Mouse (Mus musculus): ENCODE measurements around the gene Scn5a. TPM values are rescaled to one million over a fixed set of nuclear protein-coding genes. Genes with fewer than 3 reads are reported as not detected.

The Scn5a gene
- polyA plus RNA-seq, 1 experiment from 2014 or later: not detected

GRCm38 (mm10) chr9:119474717-119475611 lies 103.9 kb downstream of the Scn5a start:
- H3K27ac ChIP-seq: no peak overlapping the region
- 76% methylated on average over 15 of the region's 15 CpGs for WGBS (ENCODE audit: missing documents)

GRCm38 (mm10) chr9:119473608-119474164 lies 105.1 kb downstream of the Scn5a start:
- WGBS (ENCODE audit: missing documents): 70% methylated on average over 8 of the region's 9 CpGs
- H3K27ac ChIP-seq: no peak overlapping the region
- H3K36me3 ChIP-seq (ENCODE audit: inconsistent target): no peaks in the 10 kb centered on the region
- H3K79me2 ChIP-seq (ENCODE audit: inconsistent target): no peaks in the 10 kb centered on the region
- H3K4me3 ChIP-seq (ENCODE audit: inconsistent target): no peak overlapping the region

More at GRCm38 (mm10) chr9:119474717-119475611, 103.9 kb downstream of the Scn5a start:
- Histone ChIP-seq H3K36me3 (ENCODE audit: inconsistent target) (no peaks in the 10 kb centered on the region), H3K79me2 (ENCODE audit: inconsistent target) (no peaks in the 10 kb centered on the region), H3K4me3 (ENCODE audit: inconsistent target) (no peak overlapping the region)

GRCm38 (mm10) chr9:119473011-119473410 lies 105.8 kb downstream of the Scn5a start:
- H3K4me3 ChIP-seq (ENCODE audit: inconsistent target): no peak overlapping the region
- H3K36me3 ChIP-seq (ENCODE audit: inconsistent target): no peaks in the 10 kb centered on the region
- H3K27ac ChIP-seq: no peak overlapping the region
- no peaks in the 10 kb centered on the region for H3K79me2 ChIP-seq (ENCODE audit: inconsistent target)
- WGBS (ENCODE audit: missing documents): 83% methylated on average over 1 of the region's 1 CpGs

- 98% methylated on average over 11 of the region's 11 CpGs for WGBS (ENCODE audit: missing documents)
- Histone ChIP-seq H3K36me3 (ENCODE audit: inconsistent target) (no peaks in the 10 kb centered on the region), H3K4me3 (ENCODE audit: inconsistent target) (no peak overlapping the region), H3K27ac (no peak overlapping the region), H3K79me2 (ENCODE audit: inconsistent target) (no peaks in the 10 kb centered on the region)
Observed at GRCm38 (mm10) chr9:119472412-119472918, 106.4 kb downstream of the Scn5a start.

- H3K4me3 ChIP-seq (ENCODE audit: inconsistent target): no peak overlapping the region
- H3K36me3 ChIP-seq (ENCODE audit: inconsistent target): peaks cover 8% of the 10 kb centered on the region; the same call in 1 of the 2 replicates
- H3K79me2 ChIP-seq (ENCODE audit: inconsistent target): no peaks in the 10 kb centered on the region
- 90% methylated on average over 8 of the region's 8 CpGs for WGBS (ENCODE audit: missing documents)
- H3K27ac ChIP-seq: no peak overlapping the region
Observed at GRCm38 (mm10) chr9:119469691-119470353, 109.0 kb downstream of the Scn5a start.

GRCm38 (mm10) chr9:119465595-119465994 lies 113.2 kb downstream of the Scn5a start:
- peaks cover 35% of the 10 kb centered on the region for H3K36me3 ChIP-seq (ENCODE audit: inconsistent target)
- no peak overlapping the region for H3K4me3 ChIP-seq (ENCODE audit: inconsistent target)
- no peak overlapping the region for H3K27ac ChIP-seq
- WGBS (ENCODE audit: missing documents): 76% methylated on average over 7 of the region's 7 CpGs
- H3K79me2 ChIP-seq (ENCODE audit: inconsistent target): no peaks in the 10 kb centered on the region

- 91% methylated on average over 6 of the region's 6 CpGs for WGBS (ENCODE audit: missing documents)
Observed at GRCm38 (mm10) chr9:119465056-119465455, 113.8 kb downstream of the Scn5a start.

GRCm38 (mm10) chr9:119460410-119460809 lies 118.4 kb downstream of the Scn5a start:
- Histone ChIP-seq H3K79me2 (ENCODE audit: inconsistent target) (no peaks in the 10 kb centered on the region), H3K27ac (no peak overlapping the region), H3K4me3 (ENCODE audit: inconsistent target) (no peak overlapping the region), H3K36me3 (ENCODE audit: inconsistent target) (peaks cover 33% of the 10 kb centered on the region)
- 51% methylated on average over 8 of the region's 8 CpGs for WGBS (ENCODE audit: missing documents)

More at GRCm38 (mm10) chr9:119465056-119465455, 113.8 kb downstream of the Scn5a start:
- Histone ChIP-seq H3K4me3 (ENCODE audit: inconsistent target) (no peak overlapping the region), H3K36me3 (ENCODE audit: inconsistent target) (peaks cover 35% of the 10 kb centered on the region), H3K27ac (no peak overlapping the region), H3K79me2 (ENCODE audit: inconsistent target) (no peaks in the 10 kb centered on the region)

- Histone ChIP-seq H3K36me3 (ENCODE audit: inconsistent target) (peaks cover 3% of the 10 kb centered on the region; the same call in 1 of the 2 replicates), H3K4me3 (ENCODE audit: inconsistent target) (no peak overlapping the region), H3K79me2 (ENCODE audit: inconsistent target) (no peaks in the 10 kb centered on the region), H3K27ac (no peak overlapping the region)
- 96% methylated on average over 14 of the region's 14 CpGs for WGBS (ENCODE audit: missing documents)
Observed at GRCm38 (mm10) chr9:119457122-119457521, 121.7 kb downstream of the Scn5a start.

GRCm38 (mm10) chr9:119455967-119456366 lies 122.8 kb downstream of the Scn5a start:
- Histone ChIP-seq H3K4me3 (ENCODE audit: inconsistent target) (no peak overlapping the region), H3K27ac (no peak overlapping the region), H3K36me3 (ENCODE audit: inconsistent target) (peaks cover 12% of the 10 kb centered on the region; the same call in 1 of the 2 replicates), H3K79me2 (ENCODE audit: inconsistent target) (no peaks in the 10 kb centered on the region)
- 83% methylated on average over 14 of the region's 14 CpGs for WGBS (ENCODE audit: missing documents)

- Histone ChIP-seq H3K27ac (peak overlapping the region; percentile 19; the same call in 1 of the 2 replicates), H3K4me3 (ENCODE audit: inconsistent target) (peak overlapping the region; percentile 86), H3K36me3 (ENCODE audit: inconsistent target) (peaks cover 28% of the 10 kb centered on the region), H3K79me2 (ENCODE audit: inconsistent target) (peaks cover 5% of the 10 kb centered on the region)
- WGBS (ENCODE audit: missing documents): 7% methylated on average over 6 of the region's 6 CpGs
Observed at GRCm38 (mm10) chr9:119445737-119446136, 133.1 kb downstream of the Scn5a start.

GRCm38 (mm10) chr9:119444738-119445429 lies 133.9 kb downstream of the Scn5a start, which contains the start of gene Exog:
Gene Exog (plus strand): TSS chr9:119444943.
- H3K79me2 ChIP-seq (ENCODE audit: inconsistent target): peaks cover 5% of the 10 kb centered on the region
- 1% methylated on average over 49 of the region's 52 CpGs for WGBS (ENCODE audit: missing documents)
- peaks cover 22% of the 10 kb centered on the region for H3K36me3 ChIP-seq (ENCODE audit: inconsistent target)
- peak within 1 kb of the TSS; percentile 19; the same call in 1 of the 2 replicates for H3K27ac ChIP-seq
- H3K4me3 ChIP-seq (ENCODE audit: inconsistent target): peak within 1 kb of the TSS; percentile 86

GRCm38 (mm10) chr9:119438498-119439000 lies 140.3 kb downstream of the Scn5a start:
- H3K79me2 ChIP-seq (ENCODE audit: inconsistent target): no peaks in the 10 kb centered on the region
- 91% methylated on average over 9 of the region's 9 CpGs for WGBS (ENCODE audit: missing documents)
- H3K4me3 ChIP-seq (ENCODE audit: inconsistent target): no peak overlapping the region
- no peaks in the 10 kb centered on the region for H3K36me3 ChIP-seq (ENCODE audit: inconsistent target)
- no peak overlapping the region for H3K27ac ChIP-seq

- Histone ChIP-seq H3K4me3 (ENCODE audit: inconsistent target) (no peak overlapping the region), H3K36me3 (ENCODE audit: inconsistent target) (no peaks in the 10 kb centered on the region; the same call in 1 of the 2 replicates), H3K27ac (no peak overlapping the region), H3K79me2 (ENCODE audit: inconsistent target) (no peaks in the 10 kb centered on the region)
- 94% methylated on average over 12 of the region's 12 CpGs for WGBS (ENCODE audit: missing documents)
Observed at GRCm38 (mm10) chr9:119438065-119438464, 140.8 kb downstream of the Scn5a start.

Data from macrophage (primary cell).